Mouse (Mus musculus) E14TG2a.4 (cell line): Measurements from ENCODE around the gene Fam78a.

Experiments used
- CTCF ChIP-seq: conservative IDR thresholded peaks from 2 replicates; pipeline ENCODE4 v1.5.1; 2014; ENCODE audit warnings: low read length
- NANOG ChIP-seq: IDR thresholded peaks from 2 replicates; pipeline ENCODE4 v1.6.1; 2014; ENCODE audit warnings: borderline replicate concordance, low read length, mixed read lengths
- POU5F1 ChIP-seq: IDR thresholded peaks from 2 replicates; pipeline ENCODE4 v1.6.1; 2014; ENCODE audit warnings: low read length, borderline replicate concordance

DNA sequence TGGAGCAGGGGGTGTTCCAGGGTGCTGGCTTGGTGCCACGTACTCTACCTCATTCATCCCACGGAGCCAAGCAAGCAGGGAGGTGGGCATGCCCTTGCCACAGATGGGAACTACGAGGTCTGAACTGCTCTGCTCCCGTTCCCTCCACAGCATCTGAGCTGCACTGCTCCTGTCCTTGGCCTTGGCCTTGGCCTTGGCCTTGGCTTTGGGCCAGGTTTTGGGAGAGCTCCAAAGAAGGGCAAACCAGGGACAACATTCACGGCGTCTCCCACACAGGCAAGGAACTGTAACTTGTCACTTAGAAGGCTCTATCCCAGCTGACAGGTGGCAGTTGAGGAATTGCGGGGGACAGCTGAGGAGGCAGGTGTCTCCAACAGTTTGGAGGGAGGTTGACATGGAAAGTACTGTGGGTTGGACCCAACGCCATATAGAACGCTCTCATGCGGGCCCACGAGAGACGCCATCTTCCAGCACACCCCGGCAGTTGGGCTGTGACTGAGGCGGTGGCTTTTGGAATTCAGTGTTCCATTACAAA is 5.4 kb downstream of the Fam78a start:
- TF ChIP-seq CTCF (no peak), POU5F1 (no peak), NANOG (no peak)
